Mouse (Mus musculus) E14TG2a.4 (cell line): ENCODE results near the gene Padi2.

Experiments used
- CTCF ChIP-seq: conservative IDR thresholded peaks from 2 replicates; pipeline ENCODE4 v1.5.1; 2014; ENCODE audit warnings: low read length
- NANOG ChIP-seq: IDR thresholded peaks from 2 replicates; pipeline ENCODE4 v1.6.1; 2014; ENCODE audit warnings: borderline replicate concordance, low read length, mixed read lengths
- POU5F1 ChIP-seq: IDR thresholded peaks from 2 replicates; pipeline ENCODE4 v1.6.1; 2014; ENCODE audit warnings: low read length, borderline replicate concordance

DNA sequence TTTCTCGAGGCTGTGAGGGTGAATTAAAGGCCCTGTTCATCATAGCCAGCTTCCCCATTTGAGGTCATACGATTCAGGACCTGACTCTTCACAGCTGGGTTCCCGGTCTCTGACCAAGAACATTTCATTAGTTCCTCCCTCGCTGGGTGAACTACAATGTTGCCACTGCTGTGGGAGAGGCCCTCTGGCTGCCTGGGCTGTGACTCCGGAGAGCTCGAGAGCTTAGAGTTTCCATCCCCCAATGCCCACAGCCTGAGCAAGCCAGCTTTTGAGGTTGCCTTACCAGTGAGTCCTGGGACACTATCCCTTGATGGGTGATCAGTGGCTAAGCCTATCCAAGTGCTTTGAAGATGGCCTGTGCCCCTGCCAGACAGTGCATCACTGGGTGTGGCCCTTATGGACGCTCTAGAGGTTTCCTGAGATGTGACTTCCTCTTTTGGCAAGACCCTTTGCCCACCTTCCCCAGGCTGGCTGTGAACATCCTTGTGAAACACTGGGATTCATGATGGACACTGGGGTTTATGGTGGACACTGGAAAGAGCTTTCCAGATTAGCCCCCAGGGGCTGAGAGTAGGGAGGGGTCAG lies 82.7 kb downstream of the Padi2 start:
- TF ChIP-seq CTCF (no peak), NANOG (no peak), POU5F1 (no peak)
